Mouse (Mus musculus) ovary, postnatal 14 days (tissue): ENCODE results near the gene Dhx32.
"Not testable (repeated sequence)": the region's sequence is repeated elsewhere in the genome, so short reads cannot be mapped to it uniquely, and the experiment has no call there.

Source experiments
- DNase-seq: peaks from one replicate; pipeline ENCODE4 v3.0.0; 2022; ENCODE audit warnings: low spot score

Dhx32 gene

GRCm38 (mm10) chr7:133727027-133727426 is 55.5 kb downstream of the Dhx32 start:
- DNase-seq: no peak

- no peak for DNase-seq
These were observed 57.0 kb downstream of the Dhx32 start for GRCm38 (mm10) chr7:133725571-133725970.

GRCm38 (mm10) chr7:133724844-133725243 is 57.7 kb downstream of the Dhx32 start:
- no peak for DNase-seq

GRCm38 (mm10) chr7:133720616-133721015 is 61.9 kb downstream of the Dhx32 start:
- no peak for DNase-seq

- no peak for DNase-seq
These were observed 63.9 kb downstream of the Dhx32 start for GRCm38 (mm10) chr7:133718580-133718979.

- no peak for DNase-seq
These were observed 67.1 kb downstream of the Dhx32 start for GRCm38 (mm10) chr7:133715387-133715786.

GRCm38 (mm10) chr7:133707301-133707700 is 75.2 kb downstream of the Dhx32 start:
- no peak for DNase-seq

- DNase-seq: no peak
These were observed 78.6 kb downstream of the Dhx32 start for GRCm38 (mm10) chr7:133703906-133704305.

- DNase-seq: no peak
These were observed 80.2 kb downstream of the Dhx32 start for GRCm38 (mm10) chr7:133702333-133702732.

GRCm38 (mm10) chr7:133701366-133701765 is 81.2 kb downstream of the Dhx32 start:
- no peak for DNase-seq

- DNase-seq: no peak
These were observed 82.6 kb downstream of the Dhx32 start for GRCm38 (mm10) chr7:133699885-133700284.

GRCm38 (mm10) chr7:133698021-133698709 is 84.4 kb downstream of the Dhx32 start:
- no peak for DNase-seq

- not testable (repeated sequence) for DNase-seq
These were observed 96.9 kb downstream of the Dhx32 start for GRCm38 (mm10) chr7:133685644-133686043.

GRCm38 (mm10) chr7:133684701-133685100 is 97.8 kb downstream of the Dhx32 start:
- no peak for DNase-seq

- DNase-seq: no peak
These were observed 98.4 kb downstream of the Dhx32 start for GRCm38 (mm10) chr7:133684110-133684509.

GRCm38 (mm10) chr7:133683626-133684025 is 98.9 kb downstream of the Dhx32 start:
- DNase-seq: no peak

- DNase-seq: no peak
These were observed 102.6 kb downstream of the Dhx32 start, which contains the start of gene Mmp21 for GRCm38 (mm10) chr7:133679961-133680360. TSS of gene Mmp21 (minus strand) at chr7:133680061.

GRCm38 (mm10) chr7:133679439-133679838 is 103.1 kb downstream of the Dhx32 start:
- no peak for DNase-seq

GRCm38 (mm10) chr7:133678716-133679115 is 103.8 kb downstream of the Dhx32 start:
- DNase-seq: no peak

GRCm38 (mm10) chr7:133676002-133676401 is 106.5 kb downstream of the Dhx32 start:
- DNase-seq: no peak
